Mouse (Mus musculus) small intestine, adult 2 months (tissue): ENCODE measurements around the gene Pih1d1. TPM values are rescaled to one million over a fixed set of nuclear protein-coding genes. Genes with fewer than 3 reads are reported as not detected.
"Not testable (repeated sequence)": the region's sequence is repeated elsewhere in the genome, so short reads cannot be mapped to it uniquely, and the experiment has no call there.

Experiments used
- H3K27ac ChIP-seq: fragments of 200-500 bp; 2 replicates; pipeline ENCODE4 v1.5.1; 2012; ENCODE audit warnings: low read depth, low read length, control low read depth, inconsistent platforms; ENCODE audit not compliant: insufficient read depth
- H3K27me3 ChIP-seq: fragments of 200-500 bp; 2 replicates; pipeline ENCODE4 v1.6.1; 2012; ENCODE audit warnings: mild to moderate bottlenecking, moderate library complexity, low read length, inconsistent platforms; ENCODE audit not compliant: control insufficient read depth, insufficient read depth
- H3K36me3 ChIP-seq: fragments of 200-500 bp; 2 replicates; pipeline ENCODE4 v1.6.1; 2012; ENCODE audit warnings: mild to moderate bottlenecking, low read length, control low read depth, inconsistent platforms; ENCODE audit not compliant: control insufficient read depth, insufficient read depth
- H3K4me1 ChIP-seq: fragments of 200-500 bp; 2 replicates; pipeline ENCODE4 v1.6.1; 2012; ENCODE audit warnings: low read length, inconsistent platforms, mixed read lengths; ENCODE audit not compliant: control insufficient read depth, insufficient read depth, insufficient read length
- H3K4me3 ChIP-seq: fragments of 200-500 bp; 2 replicates; pipeline ENCODE4 v1.5.1; 2012; ENCODE audit warnings: low read depth, mild to moderate bottlenecking, control low read depth, inconsistent platforms, low read length, moderate library complexity
- CTCF ChIP-seq: fragments of 200-500 bp; IDR thresholded peaks from 2 replicates; pipeline ENCODE4 v1.5.1; 2012; ENCODE audit warnings: low read depth, mild to moderate bottlenecking, control low read depth, inconsistent platforms, low read length, moderate library complexity, mixed read lengths; ENCODE audit not compliant: insufficient replicate concordance, insufficient read length; ENCODE audit errors: extremely low read depth
- POLR2A ChIP-seq: fragments of 200-500 bp; IDR thresholded peaks from 2 replicates; pipeline ENCODE4 v1.6.1; 2012; ENCODE audit warnings: low read depth, mild to moderate bottlenecking, control low read depth, inconsistent platforms, low read length, moderate library complexity
- WGBS: fragments of 180-500 bp; shearing (Covaris S2); methylation state at CpG from one replicate; pipeline ENCODE4 v1.1.7; 2018; 5-methylcytosine and 5-hydroxymethylcytosine counted together
- polyA plus RNA-seq: library from polyadenylated mRNA; depleted of rRNA; stranded (reverse); fragments of >200 nt; gene quantifications from 2 replicates; pipeline ENCODE4 v1.2.3, GENCODE M21; 2012

Pih1d1 gene
- polyA plus RNA-seq, 1 experiment = 48.5 TPM

DNA sequence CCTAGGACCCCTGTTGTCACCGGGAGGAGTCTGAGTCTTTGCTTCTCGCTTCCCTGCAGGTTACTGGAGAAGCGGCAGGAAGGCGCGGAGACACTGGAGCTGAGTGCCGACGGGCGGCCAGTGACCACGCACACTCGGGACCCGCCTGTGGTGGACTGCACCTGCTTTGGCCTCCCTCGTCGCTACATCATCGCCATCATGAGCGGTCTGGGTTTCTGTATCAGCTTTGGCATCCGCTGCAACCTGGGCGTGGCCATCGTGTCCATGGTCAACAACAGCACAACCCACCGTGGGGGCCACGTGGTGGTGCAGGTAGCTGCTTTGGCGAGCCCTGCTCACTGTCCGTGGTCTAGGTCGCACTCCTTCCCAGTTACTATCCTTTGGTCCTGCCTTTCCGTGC, 14.6 kb downstream of the Pih1d1 start:
- no peak for TF ChIP-seq POLR2A
- no peak for TF ChIP-seq CTCF
- Histone ChIP-seq H3K27ac (no peak overlapping the region), H3K27me3 (peaks cover 65% of the 10 kb centered on the region), H3K4me3 (no peak overlapping the region), H3K36me3 (no peaks in the 10 kb centered on the region), H3K4me1 (0 out of 2 replicates have a peak, but pooled peaks cover 3% of the 10 kb centered on the region)
- 12% methylated on average over 24 of the region's 24 CpGs for WGBS

DNA sequence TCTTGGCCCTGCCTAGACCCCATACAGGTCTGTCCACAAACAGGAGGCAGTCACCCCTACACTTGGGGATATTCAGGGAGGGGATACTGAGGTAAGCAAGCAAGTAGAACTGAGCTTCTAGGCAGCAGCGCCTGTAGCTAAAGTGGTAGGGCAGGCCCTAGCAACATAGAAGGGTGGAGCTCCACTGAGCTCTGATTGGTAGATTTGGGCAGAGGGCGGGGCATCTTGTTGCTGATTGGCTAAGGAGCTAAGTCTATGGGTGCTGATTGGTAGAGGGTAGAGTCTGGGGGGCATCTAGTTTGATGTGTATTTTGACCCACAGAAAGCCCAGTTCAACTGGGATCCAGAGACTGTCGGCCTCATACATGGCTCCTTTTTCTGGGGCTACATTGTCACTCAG, 15.4 kb downstream of the Pih1d1 start:
- no peaks in the 10 kb centered on the region for H3K36me3 ChIP-seq
- H3K27me3 ChIP-seq = peaks cover 61% of the 10 kb centered on the region
- WGBS = 93% methylated on average over 3 of the region's 3 CpGs
- H3K27ac ChIP-seq = no peak overlapping the region
- TF ChIP-seq CTCF = no peak
- no peak for TF ChIP-seq POLR2A
- H3K4me3 ChIP-seq = no peak overlapping the region
- H3K4me1 ChIP-seq = 0 out of 2 replicates have a peak, but pooled peaks cover 3% of the 10 kb centered on the region

- 60% methylated on average over 7 of the region's 7 CpGs for WGBS
- no peaks in the 10 kb centered on the region for H3K36me3 ChIP-seq
- H3K27ac ChIP-seq = no peak overlapping the region
- no peak overlapping the region for H3K4me3 ChIP-seq
- 0 out of 2 replicates have a peak, but pooled peaks cover 3% of the 10 kb centered on the region for H3K4me1 ChIP-seq
- TF ChIP-seq POLR2A (no peak), CTCF (peak; percentile 49; the same call in 1 of the 2 replicates)
- H3K27me3 ChIP-seq = peaks cover 66% of the 10 kb centered on the region
These were observed 18.9 kb downstream of the Pih1d1 start for GRCm38 (mm10) chr7:45172974-45173373.

DNA sequence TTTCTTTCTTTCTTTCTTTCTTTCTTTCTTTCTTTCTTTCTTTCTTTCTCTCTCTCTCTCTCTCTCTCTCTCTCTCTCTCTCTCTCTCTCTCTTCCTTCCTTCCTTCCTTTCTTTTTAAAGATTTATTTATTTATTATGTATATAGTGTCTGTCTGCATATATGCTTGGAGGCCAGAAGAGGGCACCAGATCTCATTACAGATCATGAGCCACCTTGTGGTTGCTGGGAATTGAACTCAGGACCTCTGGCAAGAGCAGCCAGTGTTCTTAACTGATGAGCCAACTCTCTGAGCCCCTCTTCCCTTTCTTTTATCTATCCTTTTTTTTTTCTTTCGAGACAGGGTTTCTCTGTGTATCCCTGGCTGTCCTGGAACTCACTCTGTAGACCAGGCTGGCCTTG, 19.7 kb downstream of the Pih1d1 start:
- H3K27ac ChIP-seq, H3K36me3 ChIP-seq, H3K4me3 ChIP-seq, H3K4me1 ChIP-seq: not testable (repeated sequence)
- H3K27me3 ChIP-seq = peaks cover 66% of the 10 kb centered on the region
- TF ChIP-seq CTCF = peak; percentile 46; the same call in 1 of the 2 replicates
- WGBS = 53% methylated on average over 1 of the region's 1 CpGs

GRCm38 (mm10) chr7:45174567-45175280, 20.6 kb downstream of the Pih1d1 start:
- H3K36me3 ChIP-seq = no peaks in the 10 kb centered on the region
- 8% methylated on average over 28 of the region's 29 CpGs for WGBS
- no peak for TF ChIP-seq CTCF
- TF ChIP-seq POLR2A = no peak
- H3K4me1 ChIP-seq = no peaks in the 10 kb centered on the region
- H3K27ac ChIP-seq = no peak overlapping the region
- peaks cover 64% of the 10 kb centered on the region for H3K27me3 ChIP-seq
- H3K4me3 ChIP-seq = no peak overlapping the region

DNA sequence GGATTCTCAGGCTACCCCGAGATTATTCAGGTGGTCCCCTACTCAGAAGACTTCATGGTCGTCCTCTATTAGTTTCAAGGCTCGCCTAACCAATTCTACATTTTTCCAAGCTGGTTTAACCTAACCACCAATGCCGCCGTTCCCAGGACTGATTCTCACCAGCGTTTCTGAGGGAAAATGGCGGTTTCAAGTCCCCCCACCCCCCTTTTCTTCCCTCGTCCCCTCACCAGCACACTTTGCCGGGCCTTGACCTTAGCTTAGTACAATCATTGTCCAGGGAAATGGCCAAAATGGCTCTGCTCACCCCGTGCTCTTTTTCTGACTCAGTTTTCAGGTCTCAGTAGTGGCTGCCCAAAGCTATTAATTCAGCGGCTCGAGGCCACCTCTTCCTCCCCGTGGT, 21.3 kb downstream of the Pih1d1 start:
- no peak overlapping the region for H3K4me3 ChIP-seq
- H3K36me3 ChIP-seq = no peaks in the 10 kb centered on the region
- TF ChIP-seq CTCF (no peak), POLR2A (no peak)
- 5% methylated on average over 13 of the region's 13 CpGs for WGBS
- no peak overlapping the region for H3K27ac ChIP-seq
- H3K4me1 ChIP-seq = no peaks in the 10 kb centered on the region
- peaks cover 58% of the 10 kb centered on the region for H3K27me3 ChIP-seq

DNA sequence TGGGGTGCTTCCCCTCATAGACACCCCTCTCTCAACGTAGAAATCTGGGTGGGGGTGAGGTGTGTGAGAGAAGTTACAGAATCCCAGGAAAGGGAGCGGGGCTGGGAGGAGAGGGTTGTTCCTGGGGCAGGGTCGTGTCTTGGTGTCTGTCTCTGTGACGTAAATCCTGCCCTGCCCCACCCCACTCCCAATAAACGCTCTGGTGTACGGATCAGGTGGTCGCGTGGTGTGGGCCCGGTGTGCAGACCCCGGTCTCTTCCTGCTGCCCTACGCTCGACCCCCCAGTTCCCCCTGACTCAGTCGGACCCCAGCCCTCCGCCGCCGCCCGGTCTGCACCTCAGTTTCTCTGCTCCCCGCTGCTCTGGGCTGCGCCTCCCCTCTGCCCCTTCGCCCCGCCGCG, 21.8 kb downstream of the Pih1d1 start:
- 6% methylated on average over 23 of the region's 23 CpGs for whole genome bisulfite sequencing
- Histone ChIP-seq H3K27me3 (peaks cover 59% of the 10 kb centered on the region), H3K36me3 (no peaks in the 10 kb centered on the region), H3K27ac (no peak overlapping the region), H3K4me3 (no peak overlapping the region), H3K4me1 (no peaks in the 10 kb centered on the region)
- TF ChIP-seq POLR2A = no peak
- TF ChIP-seq CTCF = no peak
